In the genomic region with DNA sequence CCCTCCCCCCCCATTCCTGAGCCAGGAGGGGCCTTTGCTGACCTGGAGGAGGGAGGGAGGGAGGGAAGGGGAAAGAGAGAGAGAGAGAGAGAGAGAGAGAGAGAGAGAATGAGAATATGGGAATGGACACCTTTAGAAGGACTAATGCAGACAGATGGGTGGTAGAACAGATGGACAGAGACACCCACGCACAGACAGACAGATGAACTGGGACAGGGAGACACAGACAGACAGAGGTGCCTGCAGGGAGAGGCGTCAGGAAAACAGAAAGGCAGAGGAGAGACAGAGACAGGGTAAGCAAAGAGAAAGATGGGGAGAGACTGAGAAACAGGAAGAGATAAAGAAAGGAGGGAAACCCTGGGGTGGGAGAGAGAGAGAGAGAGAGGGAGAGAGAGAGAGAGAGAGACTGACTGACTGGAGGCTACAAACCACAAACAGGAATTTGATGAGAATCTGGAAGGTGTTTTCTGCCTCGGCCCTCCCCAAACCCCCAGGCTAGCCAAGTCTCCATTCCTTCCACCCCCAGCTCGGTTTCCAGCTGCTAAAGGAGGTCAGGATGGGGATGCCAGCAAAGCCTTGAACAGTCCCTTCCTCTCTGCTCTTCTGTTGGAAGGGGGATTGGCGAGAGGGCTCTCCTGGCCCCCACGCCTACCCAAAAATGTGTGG, we compare ENCODE assay signal across 10 mouse cellular contexts. TPM values are rescaled to one million over a fixed set of nuclear protein-coding genes. Genes with fewer than 3 reads are reported as not detected.
DNase-seq lines count a peak whose midpoint lies in the region; ATAC-seq and TF ChIP-seq lines count a peak whose summit lies in the region.
"Had no signal": no experiment of that assay in that cellular context is flagged by ENCODE, and none has a peak within 500 bp of the region (broad histone marks: within the 10 kb centered on the region; RNA-seq: fewer than 3 reads in every experiment).

No protein-coding gene starts in this region.

- 53% methylated on average over 6 of the region's 6 CpGs for WGBS in heart, embryonic 10.5 days
- WGBS in lung, embryonic 16.5 days, result 57% methylated on average over 6 of the region's 6 CpGs
- 54% methylated on average over 6 of the region's 6 CpGs for WGBS in heart, embryonic 16.5 days

- peak overlapping the region; percentile 40 for H3K4me3 ChIP-seq in heart, embryonic 10.5 days
- H3K4me3 ChIP-seq in lung, embryonic 16.5 days (ENCODE audit: low read length), result no peak overlapping the region
- H3K4me3 ChIP-seq in heart, embryonic 16.5 days (ENCODE audit: low read length), result no peak overlapping the region
- H3K4me3 ChIP-seq in myocyte, result no peak overlapping the region

- peak overlapping the region; percentile 78 for H3K27ac ChIP-seq in heart, embryonic 10.5 days
- no peak overlapping the region for H3K27ac ChIP-seq in lung, embryonic 16.5 days (ENCODE audit: low read length)
- no peak overlapping the region; the same call in 1 of the 2 replicates for H3K27ac ChIP-seq in heart, embryonic 16.5 days (ENCODE audit: low read length)
- H3K27ac ChIP-seq: macrophage had no signal

- no peaks in the 10 kb centered on the region for H3K27me3 ChIP-seq in heart, embryonic 10.5 days (ENCODE audit: insufficient read depth, poor library complexity, severe bottlenecking)
- H3K27me3 ChIP-seq in lung, embryonic 16.5 days (ENCODE audit: control insufficient read depth, insufficient read depth, low read depth, low read length), result no peaks in the 10 kb centered on the region
- H3K27me3 ChIP-seq in heart, embryonic 16.5 days (ENCODE audit: control insufficient read depth, insufficient read depth, low read length), result no peaks in the 10 kb centered on the region
- H3K27me3 ChIP-seq in myocyte (ENCODE audit: control insufficient read depth, insufficient read depth, insufficient read length), result no peaks in the 10 kb centered on the region

- no peak overlapping the region for H3K4me2 ChIP-seq in lung, embryonic 16.5 days (ENCODE audit: low read depth, low read length)
- H3K4me2 ChIP-seq in heart, embryonic 16.5 days (ENCODE audit: low read depth, low read length), result peak overlapping the region; percentile 14; the same call in 1 of the 2 replicates
- H3K4me2 ChIP-seq in myocyte (ENCODE audit: low read depth), result peak overlapping the region; percentile 34

- intact Hi-C loops in heart, postnatal 25 days (cut with DNase I), result no loop called here

- DNase-seq in heart, embryonic 10.5 days (ENCODE audit: low spot score), result no peak
- DNase-seq in heart, postnatal 25 days (ENCODE audit: low spot score), result no peak
- no peak for DNase-seq in lung, postnatal 25 days (ENCODE audit: low spot score)
- no peak for DNase-seq in right cerebral cortex, postnatal 10 days (ENCODE audit: low spot score in 2 of 2)
- DNase-seq: cerebellum, adult 11 months had no signal

- H3K79me2 ChIP-seq in myocyte (ENCODE audit: control insufficient read depth, insufficient read depth), result peaks cover 90% of the 10 kb centered on the region

- H3K9ac ChIP-seq in lung, embryonic 16.5 days (ENCODE audit: low read length), result peak overlapping the region; percentile 28; the same call in 1 of the 2 replicates
- H3K9ac ChIP-seq in heart, embryonic 16.5 days (ENCODE audit: low read length), result no peak overlapping the region; the same call in 1 of the 2 replicates

- peaks cover 15% of the 10 kb centered on the region; the same call in 1 of the 2 replicates for H3K36me3 ChIP-seq in heart, embryonic 10.5 days
- H3K36me3 ChIP-seq in lung, embryonic 16.5 days (ENCODE audit: control insufficient read depth, insufficient read depth, low read length), result 0 out of 2 replicates have a peak, but pooled peaks cover 2% of the 10 kb centered on the region
- no peaks in the 10 kb centered on the region for H3K36me3 ChIP-seq in heart, embryonic 16.5 days (ENCODE audit: control insufficient read depth, insufficient read depth)
- peaks cover 5% of the 10 kb centered on the region for H3K36me3 ChIP-seq in myocyte (ENCODE audit: control insufficient read depth, insufficient read depth)

- no peak for TF ChIP-seq POLR2A in myocyte (IDR thresholded peaks at IDR 0.05; ENCODE audit: insufficient read length, low read depth)

- no peak for ATAC-seq in lung, embryonic 16.5 days (ENCODE audit: low read depth)
- ATAC-seq in heart, embryonic 16.5 days (replicated peaks; ENCODE audit: extremely low read depth, insufficient read depth, low FRiP score), result no peak
- ATAC-seq in inflammation-experienced regulatory T-cells, adult 6 months, result no peak

- peaks cover 97% of the 10 kb centered on the region for H3K4me1 ChIP-seq in heart, embryonic 10.5 days
- peaks cover 88% of the 10 kb centered on the region for H3K4me1 ChIP-seq in lung, embryonic 16.5 days (replicated peaks; ENCODE audit: control insufficient read depth, insufficient read depth, low read length)
- H3K4me1 ChIP-seq in heart, embryonic 16.5 days (ENCODE audit: control insufficient read depth, insufficient read depth, low read length), result peaks cover 76% of the 10 kb centered on the region

- H3K9me3 ChIP-seq in heart, embryonic 10.5 days, result no peaks in the 10 kb centered on the region
- no peaks in the 10 kb centered on the region for H3K9me3 ChIP-seq in lung, embryonic 16.5 days (ENCODE audit: control insufficient read depth, low read length)
- no peaks in the 10 kb centered on the region for H3K9me3 ChIP-seq in heart, embryonic 16.5 days (replicated peaks; ENCODE audit: control insufficient read depth, low read length)

- H3ac ChIP-seq in myocyte (ENCODE audit: control insufficient read depth, insufficient read length), result no peak overlapping the region

TF ChIP-seq in myocyte, 11 proteins besides CTCF, POLR2A, EP300 and RAD21:
- TF ChIP-seq SRF (IDR thresholded peaks at IDR 0.05; ENCODE audit: control insufficient read depth, insufficient read length, low read depth) (no peak), TCF3 (IDR thresholded peaks at IDR 0.05; ENCODE audit: insufficient read length, low read depth) (no peak), REST (IDR thresholded peaks at IDR 0.05; ENCODE audit: insufficient read depth, insufficient read length) (no peak), MYOD1 (IDR thresholded peaks at IDR 0.05; ENCODE audit: control insufficient read depth in 1 of 3, insufficient read length in 2 of 3, low read depth in 2 of 3) (no peak), CEBPB (IDR thresholded peaks at IDR 0.05; ENCODE audit: insufficient read depth, poor library complexity, severe bottlenecking) (no peak), POLR2AphosphoS2 (IDR thresholded peaks at IDR 0.05; ENCODE audit: insufficient read length, low read depth) (no peak), E2F4 (IDR thresholded peaks at IDR 0.05; ENCODE audit: insufficient read depth) (no peak), USF1 (IDR thresholded peaks at IDR 0.05; ENCODE audit: low read depth) (no peak), MAX (IDR thresholded peaks at IDR 0.05; ENCODE audit: low read depth) (no peak), TCF12 (IDR thresholded peaks at IDR 0.05; ENCODE audit: insufficient read depth, poor library complexity, severe bottlenecking) (no peak), MYOG (IDR thresholded peaks at IDR 0.05; ENCODE audit: control insufficient read depth in 1 of 3, insufficient read depth in 1 of 3, insufficient read length in 2 of 3, low read depth in 2 of 3) (no peak)
TF ChIP-seq in myocyte: peak in this region for 0.

RNA-seq across cellular contexts. Expression of a gene that starts 6.7 kb away (rescaled TPM):
- polyA plus RNA-seq in heart, embryonic 10.5 days (2016; fragmentation: Nextera tagmentation; extraction: Ambion mirVana), result 8.4 and 12.2 TPM in 2 replicates
- 10 to 100 TPM; 43.2 to 50.4 TPM for total RNA-seq in heart, postnatal 25 days (2021)
- 8.0 and 8.2 TPM in 2 replicates for polyA plus RNA-seq in lung, embryonic 16.5 days (2015; fragmentation: Nextera tagmentation; extraction: Ambion mirVana)
- 7.1 and 7.2 TPM in 2 replicates for polyA plus RNA-seq in heart, embryonic 16.5 days (2015; fragmentation: Nextera tagmentation; extraction: Ambion mirVana)
- 58.2 TPM for polyA plus RNA-seq in myocyte (2012; fragmentation: generic; extraction: Trizol)
- 1 to 10 TPM; 1.6 to 2.4 (median 2.4) TPM for polyA plus RNA-seq in inflammation-experienced regulatory T-cells, adult 6 months (2017; shearing (Covaris generic))

RNA-seq across cellular contexts. Expression of a gene that starts 43.8 kb away (rescaled TPM):
- 0.36 and 0.43 TPM in 2 replicates for polyA plus RNA-seq in heart, embryonic 10.5 days (2016; fragmentation: Nextera tagmentation; extraction: Ambion mirVana)
- total RNA-seq in heart, postnatal 25 days (2021), result under 1 TPM; 0.26 to 0.39 TPM
- polyA plus RNA-seq in lung, embryonic 16.5 days (2015; fragmentation: Nextera tagmentation; extraction: Ambion mirVana), result 0.79 and 1.2 TPM in 2 replicates
- 0.70 and 1.4 TPM in 2 replicates for polyA plus RNA-seq in heart, embryonic 16.5 days (2015; fragmentation: Nextera tagmentation; extraction: Ambion mirVana)
- not detected for polyA plus RNA-seq in myocyte (2012; fragmentation: generic; extraction: Trizol)
- 1 to 10 TPM; 1.9 to 6.6 (median 3.3) TPM for polyA plus RNA-seq in inflammation-experienced regulatory T-cells, adult 6 months (2017; shearing (Covaris generic))
